Mouse (Mus musculus) adrenal gland, postnatal 25 days (tissue): ENCODE results near the gene Cd63. TPM values are rescaled to one million over a fixed set of nuclear protein-coding genes. Genes with fewer than 3 reads are reported as not detected.

Experiments used
- DNase-seq: peaks from one replicate; pipeline ENCODE4 v3.0.0; 2021; ENCODE audit warnings: mixed read lengths
- total RNA-seq: library from RNA; stranded (reverse); gene quantifications from 2 replicates; pipeline ENCODE4 v1.2.3, GENCODE M21; 2021

The Cd63 gene
- total RNA-seq, 1 experiment from 2014 or later: 302 TPM

GRCm38 (mm10) chr10:128929638-128930378 is 29.0 kb downstream of the Cd63 start:
- no peak for DNase-seq

GRCm38 (mm10) chr10:128931441-128931840 is 30.7 kb downstream of the Cd63 start:
- DNase-seq: no peak

DNA sequence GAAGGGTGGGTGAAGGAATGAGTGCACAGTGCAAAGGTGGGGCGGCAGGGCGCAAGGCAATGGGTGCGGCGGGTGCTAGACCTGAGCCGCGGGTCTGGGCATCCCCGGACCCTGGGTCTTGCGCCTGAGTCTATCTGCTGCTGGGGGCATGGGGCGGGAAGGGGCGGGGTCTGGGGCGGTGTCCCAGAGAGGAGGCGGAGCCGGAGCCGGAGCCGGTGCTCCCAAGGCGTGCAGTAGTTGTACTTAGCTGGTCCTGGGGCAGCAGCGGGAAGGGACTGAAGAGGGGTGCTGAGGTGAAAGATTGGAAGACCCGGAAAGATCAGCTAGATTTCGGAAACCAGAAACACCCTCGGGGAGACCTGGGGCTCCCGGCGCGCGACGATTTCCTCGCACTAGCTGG is 32.8 kb downstream of the Cd63 start, which contains the start of gene Itga7:
Gene Itga7 (plus strand): TSS at position 245 of the 400 bp plus-strand sequence.
- DNase-seq: peak; percentile 61

DNA sequence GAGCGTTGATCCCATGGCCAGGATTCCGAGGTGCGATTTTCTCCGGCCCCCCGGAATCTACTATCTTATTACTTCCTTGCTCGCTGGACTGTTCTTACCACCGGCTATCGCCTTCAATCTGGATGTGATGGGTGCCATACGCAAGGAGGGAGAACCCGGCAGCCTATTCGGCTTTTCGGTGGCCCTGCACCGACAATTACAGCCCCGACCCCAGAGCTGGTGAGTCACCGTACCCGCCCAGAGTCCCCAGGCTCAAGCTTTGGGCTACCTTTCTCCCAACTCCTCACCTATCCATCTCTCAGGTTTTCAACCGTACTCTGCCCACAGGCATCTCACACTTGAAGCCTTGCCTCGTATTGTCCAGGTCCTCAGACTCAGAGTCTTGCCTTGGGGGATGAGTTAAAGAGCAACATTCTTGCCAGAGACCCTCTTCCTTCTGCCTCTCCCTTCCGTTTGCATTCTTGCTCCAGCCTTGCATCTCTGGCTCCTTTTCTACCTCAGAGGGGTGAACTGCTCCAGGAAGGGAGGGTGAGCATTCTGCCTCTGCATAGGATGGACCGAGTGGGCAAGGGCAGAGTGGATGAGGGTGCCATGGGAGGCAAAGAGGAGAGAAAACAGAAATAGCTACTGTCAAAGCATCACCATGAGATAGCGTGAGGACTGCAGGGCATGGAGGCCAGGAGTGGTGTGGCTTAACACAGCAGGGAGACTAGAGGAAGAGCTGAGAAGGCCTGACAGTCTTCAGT is 33.4 kb downstream of the Cd63 start:
- DNase-seq: no peak

DNA sequence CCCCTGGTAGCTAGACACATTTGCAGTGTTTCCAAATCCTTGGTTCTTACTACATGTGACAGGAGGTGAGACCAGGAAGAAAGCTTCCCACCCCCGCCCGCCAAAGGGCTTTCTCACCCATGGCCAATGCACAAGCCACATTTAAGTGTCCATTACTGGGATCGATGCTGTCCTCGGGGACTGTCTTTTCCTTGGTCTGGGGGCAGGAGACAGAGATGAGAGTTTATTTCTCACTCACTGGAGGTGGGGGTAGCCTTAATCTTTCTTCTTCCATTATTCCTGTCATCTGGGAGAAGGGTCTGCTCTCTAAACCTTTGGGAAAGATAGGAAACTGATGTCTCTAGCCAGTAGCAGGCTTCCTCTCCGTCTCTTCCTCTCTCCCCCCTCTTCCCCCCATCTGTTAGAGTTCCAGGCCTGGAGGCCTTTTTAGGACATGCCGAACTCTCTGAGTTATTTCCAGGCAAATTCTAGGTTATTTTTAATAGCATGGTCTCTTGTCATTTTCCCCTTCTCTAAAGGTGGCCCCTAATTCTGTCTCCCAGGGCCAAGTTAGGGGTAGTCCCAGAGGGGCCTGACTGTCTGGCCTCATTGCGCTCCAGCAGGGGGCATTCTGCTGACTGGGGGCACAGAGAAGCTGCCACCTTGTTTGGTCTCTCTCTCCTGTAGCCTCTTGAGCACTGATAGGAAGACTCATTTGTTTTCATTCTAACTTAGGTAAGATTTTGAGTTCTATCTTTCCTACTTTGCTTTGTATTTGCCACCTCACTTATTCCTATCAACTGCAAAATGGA is 34.4 kb downstream of the Cd63 start:
- no peak for DNase-seq

GRCm38 (mm10) chr10:128935826-128936440 is 35.1 kb downstream of the Cd63 start:
- no peak for DNase-seq

GRCm38 (mm10) chr10:128937756-128938390 is 37.1 kb downstream of the Cd63 start:
- DNase-seq: no peak

GRCm38 (mm10) chr10:128938457-128938856 is 37.7 kb downstream of the Cd63 start:
- peak; percentile 71 for DNase-seq

DNA sequence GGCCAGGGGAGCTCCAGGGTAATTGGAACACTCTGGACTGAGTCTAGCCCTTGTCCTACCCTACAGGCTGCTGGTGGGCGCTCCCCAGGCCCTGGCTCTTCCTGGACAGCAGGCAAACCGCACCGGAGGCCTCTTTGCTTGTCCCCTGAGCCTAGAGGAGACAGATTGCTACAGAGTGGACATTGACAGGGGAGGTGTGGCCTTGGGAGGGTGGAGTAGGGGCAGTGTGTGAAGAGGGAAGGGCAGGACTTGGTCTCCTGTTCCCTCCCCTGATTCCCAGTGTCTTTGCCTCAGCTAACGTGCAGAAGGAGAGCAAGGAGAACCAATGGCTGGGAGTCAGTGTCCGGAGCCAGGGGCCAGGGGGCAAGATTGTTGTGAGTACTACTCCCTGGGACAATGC is 38.2 kb downstream of the Cd63 start:
- no peak for DNase-seq

GRCm38 (mm10) chr10:128940475-128941061 is 39.8 kb downstream of the Cd63 start:
- no peak for DNase-seq

DNA sequence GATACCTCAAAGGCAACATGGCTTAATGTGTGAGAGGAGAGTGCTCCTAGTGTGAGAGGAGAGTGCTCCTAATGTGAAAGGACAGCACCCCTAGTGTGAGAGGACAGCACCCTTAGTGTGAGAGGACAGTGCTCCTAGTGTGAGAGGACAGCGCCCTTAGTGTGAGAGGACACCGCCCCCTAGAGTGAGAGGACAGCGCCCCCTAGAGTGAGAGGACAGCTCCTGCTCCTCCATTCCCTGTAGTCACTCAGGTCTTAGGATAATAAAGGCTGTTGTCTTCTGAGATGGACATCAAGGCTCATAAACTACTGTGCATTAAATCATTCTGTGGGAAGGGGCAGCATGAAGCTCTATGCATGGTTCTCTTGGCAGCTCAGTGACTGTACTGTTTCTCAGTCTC is 44.9 kb downstream of the Cd63 start:
- peak; percentile 51 for DNase-seq

DNA sequence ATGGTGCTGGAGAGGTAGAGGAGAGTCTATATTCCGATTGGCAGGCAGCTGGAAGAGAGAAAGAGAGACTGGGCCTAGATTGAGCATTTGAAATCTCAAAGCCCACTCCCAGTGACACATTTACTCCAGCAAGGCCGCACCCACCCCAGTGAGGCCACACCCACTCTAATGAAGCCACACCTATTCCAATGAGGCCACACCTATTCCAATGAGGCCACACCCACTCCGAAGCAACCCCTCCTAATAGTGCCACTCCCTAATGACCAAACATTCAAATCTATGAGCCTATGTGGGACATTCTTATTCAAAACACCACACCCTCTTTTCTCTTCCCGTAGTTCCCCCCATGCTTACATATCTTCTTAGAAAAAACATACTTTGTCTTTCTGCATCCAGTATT is 46.7 kb downstream of the Cd63 start:
- no peak for DNase-seq

DNA sequence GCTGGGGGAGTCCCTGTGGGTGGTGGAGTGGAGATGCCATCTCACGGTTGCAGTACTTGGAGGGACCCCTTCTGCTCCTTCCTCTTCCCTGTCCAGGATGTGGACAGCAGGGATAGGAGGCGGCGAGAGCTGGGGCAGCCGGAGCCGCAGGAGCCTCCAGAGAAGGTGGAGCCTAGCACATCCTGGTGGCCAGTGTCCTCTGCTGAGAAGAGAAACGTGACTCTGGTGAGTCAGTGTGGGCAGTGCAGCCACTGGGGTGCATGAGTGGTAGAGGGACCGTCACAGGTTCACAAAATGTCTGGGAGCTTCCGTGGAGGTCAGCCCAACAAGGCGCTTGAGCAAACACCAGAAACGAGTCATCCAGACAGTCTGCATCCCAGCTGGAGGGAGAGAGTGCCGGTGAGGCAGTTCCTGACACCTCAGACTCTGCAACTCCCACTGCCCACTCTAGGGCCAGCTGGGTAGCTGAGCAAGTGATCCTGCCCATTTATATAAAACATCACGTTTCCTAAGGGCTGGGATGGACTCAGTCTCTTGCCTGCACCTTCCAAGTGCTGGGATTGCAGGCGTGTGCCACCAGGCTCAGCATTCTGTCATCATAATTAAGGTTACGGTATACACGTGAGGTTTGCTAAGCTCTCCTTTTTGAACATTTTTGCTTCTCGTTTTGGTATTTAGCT is 49.6 kb downstream of the Cd63 start:
- no peak for DNase-seq

GRCm38 (mm10) chr10:128958340-128958739 is 57.6 kb downstream of the Cd63 start:
- no peak for DNase-seq

- no peak for DNase-seq
Observed at GRCm38 (mm10) chr10:128960142-128960541, 59.4 kb downstream of the Cd63 start.

DNA sequence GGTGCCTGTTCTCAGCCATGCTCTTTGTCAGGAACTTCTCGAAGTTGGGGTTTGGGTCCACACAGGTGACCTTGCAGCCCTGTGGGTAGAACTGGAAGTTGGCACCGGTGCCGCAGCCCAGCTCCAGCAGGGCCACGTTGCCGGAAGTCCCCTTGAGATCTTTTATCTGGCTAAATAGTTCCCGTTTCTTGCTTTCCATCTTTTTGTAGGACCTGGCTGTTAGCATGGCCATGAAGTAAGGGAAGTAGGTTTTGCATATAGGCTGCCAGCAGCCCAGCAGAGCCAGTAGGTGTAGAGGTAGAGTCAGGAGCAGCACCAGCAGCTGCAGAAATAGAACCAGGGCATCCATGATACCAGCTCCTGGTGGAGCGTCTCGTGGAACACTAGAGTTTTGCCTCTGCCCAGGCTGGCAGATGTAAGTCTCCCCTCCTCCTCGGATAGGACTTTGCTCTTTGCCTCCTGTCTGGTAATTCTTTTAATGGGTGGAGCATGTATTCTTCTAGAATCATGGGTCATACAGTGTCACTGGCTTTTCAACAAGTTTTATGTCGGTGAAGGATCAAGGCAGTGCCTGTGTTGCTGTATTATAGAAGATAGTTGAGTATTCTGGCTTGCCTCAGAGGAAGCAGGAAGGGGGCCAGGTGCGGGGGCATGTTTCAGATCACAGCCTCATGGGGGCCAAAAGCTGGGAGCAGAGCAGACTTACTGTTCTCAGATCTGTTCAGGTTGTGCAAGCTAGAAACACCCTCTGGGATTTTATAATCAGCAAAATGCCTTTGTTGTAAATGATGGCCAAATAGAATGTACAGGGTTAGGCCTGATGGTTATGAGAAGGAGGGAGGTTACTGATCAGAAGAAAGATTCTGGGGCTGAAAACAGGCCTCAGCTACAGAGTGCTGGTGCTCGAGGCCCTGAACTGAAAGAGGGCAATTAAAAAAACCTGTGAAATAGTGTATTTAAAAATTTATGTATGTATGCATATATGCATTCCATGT is 60.1 kb downstream of the Cd63 start, which contains the start of gene Mettl7b:
Gene Mettl7b (minus strand): TSS at position 399 of the 995 bp plus-strand sequence.
- DNase-seq: no peak
